Mouse (Mus musculus): ENCODE data around the gene Zbtb20. TPM values are rescaled to one million over a fixed set of nuclear protein-coding genes. Genes with fewer than 3 reads are reported as not detected.
"Not testable (repeated sequence)": the region's sequence is repeated elsewhere in the genome, so short reads cannot be mapped to it uniquely, and the experiment has no call there.

The Zbtb20 gene
- polyA plus RNA-seq, 1 experiment = 14.7 TPM

GRCm38 (mm10) chr16:42938211-42938610 is 62.5 kb downstream of the Zbtb20 start:
- TF ChIP-seq POLR2A (IDR thresholded peaks at IDR 0.05; ENCODE audit: borderline replicate concordance, low read depth, low read length) = no peak
- no peak for TF ChIP-seq CTCF (IDR thresholded peaks at IDR 0.05; ENCODE audit: low read depth, low read length)
- H3K4me1 ChIP-seq (ENCODE audit: control insufficient read depth, insufficient read depth, low read length) = no peaks in the 10 kb centered on the region
- H3K27ac ChIP-seq (ENCODE audit: insufficient read depth, low read depth, low read length) = no peak overlapping the region
- H3K4me3 ChIP-seq (ENCODE audit: insufficient read depth, low read length) = no peak overlapping the region

- Histone ChIP-seq H3K4me1 (ENCODE audit: control insufficient read depth, insufficient read depth, low read length) (no peaks in the 10 kb centered on the region), H3K4me3 (ENCODE audit: insufficient read depth, low read length) (no peak overlapping the region), H3K27ac (ENCODE audit: insufficient read depth, low read depth, low read length) (no peak overlapping the region)
- TF ChIP-seq POLR2A (IDR thresholded peaks at IDR 0.05; ENCODE audit: borderline replicate concordance, low read depth, low read length) (no peak), CTCF (IDR thresholded peaks at IDR 0.05; ENCODE audit: low read depth, low read length) (no peak)
Measured at GRCm38 (mm10) chr16:42947016-42947415, 71.3 kb downstream of the Zbtb20 start.

- not testable (repeated sequence) for H3K27ac ChIP-seq (ENCODE audit: insufficient read depth, low read depth, low read length); H3K4me3 ChIP-seq (ENCODE audit: insufficient read depth, low read length); H3K4me1 ChIP-seq (ENCODE audit: control insufficient read depth, insufficient read depth, low read length)
Measured at GRCm38 (mm10) chr16:42955401-42955800, 79.7 kb downstream of the Zbtb20 start.

GRCm38 (mm10) chr16:42972872-42973271 is 97.2 kb downstream of the Zbtb20 start:
- Histone ChIP-seq H3K4me1 (ENCODE audit: control insufficient read depth, insufficient read depth, low read length) (no peaks in the 10 kb centered on the region), H3K27ac (ENCODE audit: insufficient read depth, low read depth, low read length) (no peak overlapping the region), H3K4me3 (ENCODE audit: insufficient read depth, low read length) (no peak overlapping the region)
- TF ChIP-seq POLR2A (IDR thresholded peaks at IDR 0.05; ENCODE audit: borderline replicate concordance, low read depth, low read length) = no peak
- no peak for TF ChIP-seq CTCF (IDR thresholded peaks at IDR 0.05; ENCODE audit: low read depth, low read length)

GRCm38 (mm10) chr16:42998896-42999295 is 123.2 kb downstream of the Zbtb20 start:
- H3K27ac ChIP-seq (ENCODE audit: insufficient read depth, low read depth, low read length) = no peak overlapping the region
- H3K4me1 ChIP-seq (ENCODE audit: control insufficient read depth, insufficient read depth, low read length) = no peaks in the 10 kb centered on the region
- no peak for TF ChIP-seq CTCF (IDR thresholded peaks at IDR 0.05; ENCODE audit: low read depth, low read length)
- TF ChIP-seq POLR2A (IDR thresholded peaks at IDR 0.05; ENCODE audit: borderline replicate concordance, low read depth, low read length) = no peak
- no peak overlapping the region for H3K4me3 ChIP-seq (ENCODE audit: insufficient read depth, low read length)

GRCm38 (mm10) chr16:43026351-43026750 is 150.7 kb downstream of the Zbtb20 start:
- TF ChIP-seq POLR2A (IDR thresholded peaks at IDR 0.05; ENCODE audit: borderline replicate concordance, low read depth, low read length) = no peak
- H3K27ac ChIP-seq (ENCODE audit: insufficient read depth, low read depth, low read length) = no peak overlapping the region
- H3K4me3 ChIP-seq (ENCODE audit: insufficient read depth, low read length) = no peak overlapping the region
- no peaks in the 10 kb centered on the region for H3K4me1 ChIP-seq (ENCODE audit: control insufficient read depth, insufficient read depth, low read length)

- Histone ChIP-seq H3K4me3 (ENCODE audit: insufficient read depth, low read length) (no peak overlapping the region), H3K27ac (ENCODE audit: insufficient read depth, low read depth, low read length) (no peak overlapping the region), H3K4me1 (ENCODE audit: control insufficient read depth, insufficient read depth, low read length) (no peaks in the 10 kb centered on the region)
- TF ChIP-seq POLR2A (IDR thresholded peaks at IDR 0.05; ENCODE audit: borderline replicate concordance, low read depth, low read length) = no peak
- TF ChIP-seq CTCF (IDR thresholded peaks at IDR 0.05; ENCODE audit: low read depth, low read length) = no peak
Measured at GRCm38 (mm10) chr16:43029243-43029642, 153.6 kb downstream of the Zbtb20 start.

- TF ChIP-seq POLR2A (IDR thresholded peaks at IDR 0.05; ENCODE audit: borderline replicate concordance, low read depth, low read length) (no peak), CTCF (IDR thresholded peaks at IDR 0.05; ENCODE audit: low read depth, low read length) (no peak)
- H3K4me1 ChIP-seq (ENCODE audit: control insufficient read depth, insufficient read depth, low read length) = no peaks in the 10 kb centered on the region
- no peak overlapping the region for H3K27ac ChIP-seq (ENCODE audit: insufficient read depth, low read depth, low read length)
- no peak overlapping the region for H3K4me3 ChIP-seq (ENCODE audit: insufficient read depth, low read length)
Measured at GRCm38 (mm10) chr16:43035709-43036108, 160.0 kb downstream of the Zbtb20 start.

GRCm38 (mm10) chr16:43036510-43036909 is 160.8 kb downstream of the Zbtb20 start:
- Histone ChIP-seq H3K27ac (ENCODE audit: insufficient read depth, low read depth, low read length) (no peak overlapping the region), H3K4me3 (ENCODE audit: insufficient read depth, low read length) (no peak overlapping the region), H3K4me1 (ENCODE audit: control insufficient read depth, insufficient read depth, low read length) (no peaks in the 10 kb centered on the region)
- no peak for TF ChIP-seq CTCF (IDR thresholded peaks at IDR 0.05; ENCODE audit: low read depth, low read length)
- TF ChIP-seq POLR2A (IDR thresholded peaks at IDR 0.05; ENCODE audit: borderline replicate concordance, low read depth, low read length) = no peak

GRCm38 (mm10) chr16:43037320-43037719 is 161.6 kb downstream of the Zbtb20 start:
- TF ChIP-seq CTCF (IDR thresholded peaks at IDR 0.05; ENCODE audit: low read depth, low read length) (no peak), POLR2A (IDR thresholded peaks at IDR 0.05; ENCODE audit: borderline replicate concordance, low read depth, low read length) (no peak)
- H3K4me3 ChIP-seq (ENCODE audit: insufficient read depth, low read length) = no peak overlapping the region
- no peak overlapping the region for H3K27ac ChIP-seq (ENCODE audit: insufficient read depth, low read depth, low read length)

GRCm38 (mm10) chr16:43045611-43046010 is 169.9 kb downstream of the Zbtb20 start:
- Histone ChIP-seq H3K4me1 (ENCODE audit: control insufficient read depth, insufficient read depth, low read length) (no peaks in the 10 kb centered on the region), H3K27ac (ENCODE audit: insufficient read depth, low read depth, low read length) (no peak overlapping the region), H3K4me3 (ENCODE audit: insufficient read depth, low read length) (no peak overlapping the region)
- TF ChIP-seq POLR2A (IDR thresholded peaks at IDR 0.05; ENCODE audit: borderline replicate concordance, low read depth, low read length) (no peak), CTCF (IDR thresholded peaks at IDR 0.05; ENCODE audit: low read depth, low read length) (no peak)

More at GRCm38 (mm10) chr16:43037320-43037719, 161.6 kb downstream of the Zbtb20 start:
- H3K4me1 ChIP-seq (ENCODE audit: control insufficient read depth, insufficient read depth, low read length) = no peaks in the 10 kb centered on the region

All from bone marrow macrophage, adult 2 months (primary cell).